Mouse (Mus musculus) midbrain, embryonic 10.5 days (tissue): ENCODE measurements around the gene Krt80. TPM values are rescaled to one million over a fixed set of nuclear protein-coding genes. Genes with fewer than 3 reads are reported as not detected.

Experiments
- DNase-seq: peaks from one replicate; pipeline ENCODE4 v3.0.0-alpha.2; 2017; ENCODE audit warnings: low spot score
- H3K27ac ChIP-seq: fragments of 300-500 bp; sonication (generic); replicated peaks from 2 replicates; pipeline ENCODE4 v1.5.1; 2016; ENCODE audit warnings: mild to moderate bottlenecking
- H3K27me3 ChIP-seq: fragments of 300-500 bp; sonication (generic); 2 replicates; pipeline ENCODE4 v1.6.1; 2016; ENCODE audit warnings: low read depth, mild to moderate bottlenecking; ENCODE audit not compliant: poor library complexity, severe bottlenecking
- H3K36me3 ChIP-seq: fragments of 300-500 bp; sonication (generic); 2 replicates; pipeline ENCODE4 v1.6.1; 2016; ENCODE audit warnings: mild to moderate bottlenecking, moderate library complexity
- H3K4me1 ChIP-seq: fragments of 300-500 bp; sonication (generic); 2 replicates; pipeline ENCODE4 v1.6.1; 2016
- H3K4me3 ChIP-seq: fragments of 300-500 bp; sonication (generic); 2 replicates; pipeline ENCODE4 v1.5.1; 2016; ENCODE audit warnings: mild to moderate bottlenecking, moderate library complexity
- H3K9me3 ChIP-seq: fragments of 300-500 bp; sonication (generic); replicated peaks from 2 replicates; pipeline ENCODE4 v1.6.1; 2016; ENCODE audit warnings: mild to moderate bottlenecking
- WGBS: fragments of 180-500 bp; shearing (Covaris S2); methylation state at CpG from one replicate; pipeline ENCODE4 v1.1.7; 2016; 5-methylcytosine and 5-hydroxymethylcytosine counted together
- polyA plus RNA-seq: library from polyadenylated mRNA; unstranded; fragments of >200 nt; fragmentation: Nextera tagmentation; extraction: Ambion mirVana; gene quantifications from 2 replicates; pipeline ENCODE4 v1.2.1, GENCODE M21; 2016

Krt80 gene
- polyA plus RNA-seq, 1 experiment from 2014 or later: 0.06 TPM

DNA sequence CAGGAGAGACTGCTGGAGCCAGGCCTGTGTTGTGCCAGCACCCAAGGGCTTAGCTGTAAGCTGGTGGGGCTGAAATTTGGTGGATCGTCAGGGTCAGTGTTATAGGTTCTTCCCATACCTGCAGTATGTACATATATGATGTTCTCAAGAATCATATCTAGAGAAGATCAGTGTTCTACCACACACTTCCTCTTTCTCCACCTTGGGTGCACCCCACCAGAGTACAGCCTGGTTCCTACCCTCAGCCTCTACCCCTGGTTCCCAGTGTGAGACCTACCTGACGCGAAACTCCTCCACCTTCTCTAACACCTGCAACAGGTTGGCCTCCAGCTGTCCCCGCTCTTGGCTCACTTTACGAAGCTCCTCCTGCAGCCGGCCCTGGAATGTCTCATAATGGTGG lies 6.0 kb downstream of the Krt80 start:
- H3K4me1 ChIP-seq: peaks cover 4% of the 10 kb centered on the region; the same call in 1 of the 2 replicates
- no peaks in the 10 kb centered on the region for H3K36me3 ChIP-seq
- H3K27me3 ChIP-seq: 0 out of 2 replicates have a peak, but pooled peaks cover 4% of the 10 kb centered on the region
- DNase-seq: no peak
- 90% methylated on average over 6 of the region's 6 CpGs for WGBS
- H3K27ac ChIP-seq: no peak overlapping the region
- no peaks in the 10 kb centered on the region for H3K9me3 ChIP-seq
- H3K4me3 ChIP-seq: no peak overlapping the region

GRCm38 (mm10) chr15:101362393-101363010 lies 7.5 kb downstream of the Krt80 start:
- Histone ChIP-seq H3K4me3 (no peak overlapping the region), H3K27me3 (0 out of 2 replicates have a peak, but pooled peaks cover 4% of the 10 kb centered on the region), H3K36me3 (no peaks in the 10 kb centered on the region), H3K4me1 (peaks cover 4% of the 10 kb centered on the region; the same call in 1 of the 2 replicates), H3K27ac (no peak overlapping the region), H3K9me3 (no peaks in the 10 kb centered on the region)
- DNase-seq: no peak
- 66% methylated on average over 4 of the region's 4 CpGs for WGBS

DNA sequence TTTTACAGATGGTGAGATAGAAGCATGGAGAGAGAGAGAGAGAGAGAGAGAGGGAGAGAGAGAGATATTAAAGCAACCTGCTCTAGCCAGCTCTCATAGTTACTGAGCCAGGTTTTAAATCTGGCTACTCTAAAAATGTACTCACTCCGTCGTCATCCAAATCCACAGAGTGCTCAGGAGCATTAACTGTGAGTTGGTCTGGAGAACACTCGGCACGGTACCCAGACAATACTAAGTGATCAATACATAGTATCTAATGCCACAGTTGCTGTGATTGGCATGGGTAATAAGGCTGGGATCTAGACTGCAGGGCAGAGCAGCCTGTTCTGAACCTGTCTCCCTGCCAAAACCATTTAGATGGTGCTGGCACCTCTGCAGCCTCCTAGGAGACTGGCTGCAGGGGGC lies 14.6 kb downstream of the Krt80 start:
- H3K4me3 ChIP-seq: no peak overlapping the region
- H3K4me1 ChIP-seq: no peaks in the 10 kb centered on the region
- peaks cover 8% of the 10 kb centered on the region for H3K27me3 ChIP-seq
- WGBS: 89% methylated on average over 4 of the region's 4 CpGs
- no peak overlapping the region for H3K27ac ChIP-seq
- H3K36me3 ChIP-seq: no peaks in the 10 kb centered on the region
- no peaks in the 10 kb centered on the region for H3K9me3 ChIP-seq
- no peak for DNase-seq

DNA sequence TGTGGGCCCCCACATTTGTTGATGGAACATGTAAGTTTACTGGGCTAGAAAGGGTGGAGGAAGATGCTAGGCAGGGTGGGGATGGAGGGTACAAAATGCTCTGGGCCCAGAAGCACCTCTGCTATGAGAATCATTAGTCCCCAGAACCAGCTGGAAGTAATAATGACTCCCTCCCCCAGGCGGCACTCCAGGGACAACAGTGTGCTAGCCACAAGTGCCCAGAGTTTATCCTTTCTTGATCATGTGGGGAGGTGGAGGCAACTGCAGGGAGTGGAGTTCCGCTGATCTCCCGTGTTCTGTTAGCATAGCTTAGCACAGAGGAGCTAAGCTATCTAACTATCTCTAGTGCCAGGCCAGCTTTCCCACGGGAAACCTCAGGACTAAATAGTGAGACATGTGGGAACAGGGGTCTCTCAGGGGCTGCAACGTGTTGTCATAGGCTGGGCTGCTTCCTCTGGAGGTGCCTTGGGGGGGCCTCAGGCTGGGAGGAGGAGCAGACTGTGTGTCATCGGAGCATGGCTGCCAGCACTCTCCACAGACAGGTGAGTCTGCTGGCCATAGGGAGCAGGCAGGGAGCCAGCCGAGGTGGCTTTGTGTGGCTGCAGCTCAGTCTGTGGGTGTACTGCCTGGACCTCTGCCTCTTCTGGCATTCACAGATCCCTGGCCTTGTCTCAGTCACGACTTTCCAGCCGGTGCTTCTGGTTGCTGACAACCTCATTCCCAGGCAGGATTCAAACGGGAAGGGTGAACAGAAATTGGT lies 17.1 kb downstream of the Krt80 start:
- no peaks in the 10 kb centered on the region for H3K36me3 ChIP-seq
- H3K27me3 ChIP-seq: peaks cover 8% of the 10 kb centered on the region
- WGBS: 52% methylated on average over 10 of the region's 10 CpGs
- no peak for DNase-seq
- no peaks in the 10 kb centered on the region for H3K9me3 ChIP-seq
- H3K4me3 ChIP-seq: no peak overlapping the region
- H3K4me1 ChIP-seq: no peaks in the 10 kb centered on the region
- H3K27ac ChIP-seq: peak overlapping the region; percentile 38; the same call in 1 of the 2 replicates

- Histone ChIP-seq H3K27me3 (peaks cover 8% of the 10 kb centered on the region), H3K4me3 (no peak overlapping the region), H3K4me1 (no peaks in the 10 kb centered on the region), H3K9me3 (no peaks in the 10 kb centered on the region), H3K36me3 (no peaks in the 10 kb centered on the region), H3K27ac (no peak overlapping the region)
- WGBS: 74% methylated on average over 13 of the region's 13 CpGs
- DNase-seq: no peak
These were observed 17.9 kb downstream of the Krt80 start for GRCm38 (mm10) chr15:101352047-101352446.

DNA sequence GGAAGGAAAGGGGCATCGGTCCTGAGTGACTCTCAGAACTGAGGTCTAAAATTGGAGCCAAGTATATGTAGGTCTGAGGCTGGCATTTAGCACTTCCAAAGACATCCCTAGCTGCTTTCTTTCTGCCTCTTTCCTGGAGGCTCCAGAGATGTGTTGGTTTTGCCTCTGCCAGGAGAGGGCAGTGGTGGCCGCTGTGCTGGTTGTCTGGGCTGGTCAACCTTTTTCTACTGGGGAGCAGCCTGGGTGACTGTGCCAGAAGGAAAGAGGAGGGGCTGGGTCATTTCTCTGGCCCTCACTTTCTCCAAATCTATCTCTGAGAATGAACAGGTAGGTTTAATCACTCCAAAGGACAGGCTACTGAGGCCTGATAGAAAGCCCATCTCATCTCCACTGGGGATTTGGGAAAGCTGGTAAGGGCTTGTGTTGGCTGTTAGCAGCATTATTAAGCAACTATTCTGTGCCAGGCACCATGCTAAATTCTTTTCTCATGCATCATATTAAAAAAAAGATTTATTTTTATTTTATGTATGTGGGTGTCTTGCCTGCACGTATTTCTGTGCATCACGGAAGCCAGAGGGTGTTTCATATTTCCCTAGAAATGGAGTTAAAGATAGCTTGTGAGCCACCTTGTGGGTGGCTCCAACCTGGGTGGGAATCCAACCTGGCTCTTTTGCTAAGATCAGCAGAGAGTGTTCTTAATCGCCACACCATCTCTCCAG lies 28.0 kb downstream of the Krt80 start:
- DNase-seq: no peak
- Histone ChIP-seq H3K27me3 (peaks cover 2% of the 10 kb centered on the region; the same call in 1 of the 2 replicates), H3K4me1 (0 out of 2 replicates have a peak, but pooled peaks cover 3% of the 10 kb centered on the region), H3K9me3 (no peaks in the 10 kb centered on the region), H3K36me3 (no peaks in the 10 kb centered on the region), H3K27ac (no peak overlapping the region), H3K4me3 (no peak overlapping the region)
- 74% methylated on average over 5 of the region's 5 CpGs for WGBS

- 0% methylated on average over 2 of the region's 2 CpGs for WGBS
- no peak overlapping the region; the same call in 1 of the 2 replicates for H3K27ac ChIP-seq
- no peak overlapping the region for H3K4me3 ChIP-seq
- no peaks in the 10 kb centered on the region for H3K9me3 ChIP-seq
- peak; percentile 82 for DNase-seq
- peaks cover 10% of the 10 kb centered on the region; the same call in 1 of the 2 replicates for H3K4me1 ChIP-seq
- H3K27me3 ChIP-seq: peaks cover 10% of the 10 kb centered on the region; the same call in 1 of the 2 replicates
- no peaks in the 10 kb centered on the region for H3K36me3 ChIP-seq
These were observed 30.4 kb downstream of the Krt80 start for GRCm38 (mm10) chr15:101339537-101339936.

GRCm38 (mm10) chr15:101338359-101338758 lies 31.6 kb downstream of the Krt80 start:
- WGBS: 76% methylated on average over 4 of the region's 4 CpGs
- Histone ChIP-seq H3K4me1 (peaks cover 10% of the 10 kb centered on the region; the same call in 1 of the 2 replicates), H3K4me3 (no peak overlapping the region), H3K27me3 (peaks cover 10% of the 10 kb centered on the region; the same call in 1 of the 2 replicates), H3K27ac (no peak overlapping the region), H3K36me3 (no peaks in the 10 kb centered on the region), H3K9me3 (no peaks in the 10 kb centered on the region)
- no peak for DNase-seq

DNA sequence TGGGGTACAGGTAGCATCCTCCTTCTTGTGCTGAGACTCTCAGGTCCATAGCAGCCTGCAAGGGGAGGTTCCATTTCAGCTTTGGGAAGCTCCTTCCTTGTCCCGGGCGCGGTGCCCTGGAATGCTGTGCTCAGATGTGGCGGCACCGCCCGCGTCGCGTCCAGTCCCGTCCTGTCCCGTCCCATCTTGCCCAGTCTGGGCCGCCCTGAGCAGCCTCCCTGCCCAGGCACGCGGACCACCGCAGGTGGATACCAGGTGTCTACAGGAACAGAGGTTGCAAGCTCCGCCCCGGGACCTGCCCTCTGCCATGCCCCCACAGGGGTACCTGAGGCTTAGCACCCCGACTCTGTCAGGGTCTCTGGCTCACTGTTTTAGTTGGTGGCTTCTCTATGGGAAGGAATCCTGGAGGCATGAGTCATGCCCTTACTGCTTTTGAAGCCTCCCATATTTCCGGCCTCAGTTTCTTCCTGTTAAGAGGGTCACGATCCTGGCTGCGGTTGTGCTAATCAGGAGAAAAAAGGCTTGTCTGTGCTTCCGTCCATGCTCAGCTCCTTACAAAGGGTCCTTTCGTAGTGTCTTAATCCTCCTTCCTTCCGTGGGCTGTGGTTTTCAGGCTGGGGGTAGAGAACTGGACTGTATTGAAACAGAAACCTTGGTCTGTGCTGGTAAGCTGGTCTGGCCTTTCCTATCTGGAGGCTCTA lies 33.3 kb downstream of the Krt80 start:
- WGBS: 48% methylated on average over 24 of the region's 24 CpGs
- DNase-seq: no peak
- H3K9me3 ChIP-seq: no peaks in the 10 kb centered on the region

DNA sequence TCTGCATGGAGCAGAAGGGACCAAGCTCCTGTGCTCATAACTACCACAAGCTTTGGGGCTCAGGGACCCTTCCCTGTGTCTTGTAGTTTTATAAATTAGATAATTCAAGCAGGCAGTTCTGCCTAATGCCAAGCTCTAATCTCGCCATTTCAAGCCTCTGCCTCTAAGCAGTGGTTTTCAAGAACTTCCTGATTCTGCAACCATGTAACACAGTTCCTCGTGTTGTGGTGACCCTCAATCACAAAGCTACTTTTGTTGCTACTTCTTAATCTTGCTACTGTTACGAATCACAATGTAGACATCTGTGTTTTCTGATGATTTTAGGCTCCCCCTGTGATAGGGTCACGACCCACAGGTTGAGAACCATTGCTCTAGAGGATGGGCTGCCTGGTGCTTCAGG lies 36.3 kb downstream of the Krt80 start:
- Histone ChIP-seq H3K27me3 (peaks cover 10% of the 10 kb centered on the region; the same call in 1 of the 2 replicates), H3K27ac (no peak overlapping the region), H3K9me3 (no peaks in the 10 kb centered on the region), H3K36me3 (no peaks in the 10 kb centered on the region), H3K4me1 (peaks cover 18% of the 10 kb centered on the region), H3K4me3 (no peak overlapping the region)
- 64% methylated on average over 4 of the region's 4 CpGs for WGBS
- no peak for DNase-seq

More for the DNA sequence above, 33.3 kb downstream of the Krt80 start:
- H3K4me3 ChIP-seq: no peak overlapping the region
- H3K27ac ChIP-seq: no peak overlapping the region
- H3K4me1 ChIP-seq: peaks cover 10% of the 10 kb centered on the region; the same call in 1 of the 2 replicates
- H3K36me3 ChIP-seq: no peaks in the 10 kb centered on the region
- H3K27me3 ChIP-seq: peaks cover 10% of the 10 kb centered on the region; the same call in 1 of the 2 replicates

- Histone ChIP-seq H3K36me3 (no peaks in the 10 kb centered on the region), H3K4me3 (no peak overlapping the region), H3K9me3 (no peaks in the 10 kb centered on the region), H3K27ac (no peak overlapping the region), H3K27me3 (peaks cover 10% of the 10 kb centered on the region; the same call in 1 of the 2 replicates), H3K4me1 (peaks cover 18% of the 10 kb centered on the region)
- DNase-seq: no peak
- 48% methylated on average over 1 of the region's 1 CpGs for WGBS
These were observed 36.8 kb downstream of the Krt80 start for GRCm38 (mm10) chr15:101333165-101333564.

DNA sequence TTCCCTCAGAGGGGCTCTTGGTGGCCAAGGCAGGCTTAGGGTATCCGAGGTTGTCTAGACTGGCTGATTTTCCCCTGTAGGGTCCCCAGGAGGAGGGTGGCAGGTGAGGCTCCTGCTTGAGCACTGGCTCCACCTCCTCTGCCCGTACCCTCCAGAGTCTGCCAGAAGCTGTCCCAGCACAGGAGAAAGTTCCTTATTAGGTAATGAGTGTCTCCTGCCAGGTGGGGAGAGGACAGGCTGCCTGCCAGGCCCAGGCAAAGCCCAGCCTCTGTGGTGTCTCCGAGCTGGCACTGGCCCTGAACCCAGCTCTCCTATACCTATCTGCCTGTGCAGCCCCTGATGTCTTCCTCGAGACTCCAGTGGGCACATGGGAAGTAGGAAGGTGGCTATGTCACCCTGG lies 37.6 kb downstream of the Krt80 start:
- no peak overlapping the region for H3K27ac ChIP-seq
- no peak overlapping the region for H3K4me3 ChIP-seq
- no peaks in the 10 kb centered on the region for H3K36me3 ChIP-seq
- peaks cover 10% of the 10 kb centered on the region; the same call in 1 of the 2 replicates for H3K27me3 ChIP-seq
- WGBS: 63% methylated on average over 4 of the region's 4 CpGs
- peaks cover 18% of the 10 kb centered on the region for H3K4me1 ChIP-seq
- no peaks in the 10 kb centered on the region for H3K9me3 ChIP-seq
- no peak for DNase-seq
